Mouse (Mus musculus): ENCODE data around the gene Trip11. TPM values are rescaled to one million over a fixed set of nuclear protein-coding genes. Genes with fewer than 3 reads are reported as not detected.

Trip11 gene
- polyA plus RNA-seq, 1 experiment from 2014 or later: 21.8 TPM

- H3K36me3 ChIP-seq (ENCODE audit: control insufficient read depth, insufficient read depth, low read length): peaks cover 49% of the 10 kb centered on the region
- no peak for ATAC-seq (ENCODE audit: insufficient number of reproducible peaks, insufficient read depth, low FRiP score, low read depth)
These were observed 78.4 kb downstream of the Trip11 start for GRCm38 (mm10) chr12:101834715-101835114.

GRCm38 (mm10) chr12:101833776-101834175 is 79.3 kb downstream of the Trip11 start:
- no peaks in the 10 kb centered on the region for H3K27me3 ChIP-seq (ENCODE audit: control insufficient read depth, insufficient read depth, low read length)
- H3K27ac ChIP-seq (replicated peaks in 1 of 2; ENCODE audit: control insufficient read depth in 1 of 2, insufficient read depth in 1 of 2, low read depth in 2 of 2, low read length in 2 of 2): no peak overlapping the region
- H3K4me2 ChIP-seq (ENCODE audit: low read length): no peak overlapping the region
- ATAC-seq (ENCODE audit: insufficient number of reproducible peaks, insufficient read depth, low FRiP score, low read depth): no peak
- peaks cover 0 to 2% of the 10 kb centered on the region in 2 experiments; a peak in 2 of 4 replicates for H3K4me1 ChIP-seq (ENCODE audit: control insufficient read depth in 2 of 2, insufficient read depth in 2 of 2, low read length in 2 of 2)
- peaks cover 44% of the 10 kb centered on the region for H3K36me3 ChIP-seq (ENCODE audit: control insufficient read depth, insufficient read depth, low read length)
- no peaks in the 10 kb centered on the region for H3K9me3 ChIP-seq (ENCODE audit: control insufficient read depth, low read length)
- WGBS: 90% methylated on average over 8 of the region's 8 CpGs
- H3K4me3 ChIP-seq (ENCODE audit: control insufficient read depth in 1 of 2, insufficient read depth in 1 of 2, low read depth in 1 of 2, low read length in 2 of 2): no peak overlapping the region
- H3K9ac ChIP-seq (ENCODE audit: low read length): no peak overlapping the region

More at GRCm38 (mm10) chr12:101834715-101835114, 78.4 kb downstream of the Trip11 start:
- WGBS: 82% methylated on average over 4 of the region's 4 CpGs
- Histone ChIP-seq H3K4me3 (ENCODE audit: control insufficient read depth in 1 of 2, insufficient read depth in 1 of 2, low read depth in 1 of 2, low read length in 2 of 2) (no peak overlapping the region), H3K4me2 (ENCODE audit: low read length) (no peak overlapping the region), H3K9ac (ENCODE audit: low read length) (no peak overlapping the region), H3K27ac (replicated peaks in 1 of 2; ENCODE audit: control insufficient read depth in 1 of 2, insufficient read depth in 1 of 2, low read depth in 2 of 2, low read length in 2 of 2) (no peak overlapping the region), H3K4me1 (ENCODE audit: control insufficient read depth in 2 of 2, insufficient read depth in 2 of 2, low read length in 2 of 2) (peaks cover 0 to 2% of the 10 kb centered on the region in 2 experiments; a peak in 2 of 4 replicates), H3K27me3 (ENCODE audit: control insufficient read depth, insufficient read depth, low read length) (no peaks in the 10 kb centered on the region), H3K9me3 (ENCODE audit: control insufficient read depth, low read length) (no peaks in the 10 kb centered on the region)

- WGBS: 92% methylated on average over 6 of the region's 6 CpGs
- H3K9me3 ChIP-seq (ENCODE audit: control insufficient read depth, low read length): no peaks in the 10 kb centered on the region
- peaks cover 38% of the 10 kb centered on the region for H3K36me3 ChIP-seq (ENCODE audit: control insufficient read depth, insufficient read depth, low read length)
- H3K27me3 ChIP-seq (ENCODE audit: control insufficient read depth, insufficient read depth, low read length): no peaks in the 10 kb centered on the region
- no peak overlapping the region for H3K4me2 ChIP-seq (ENCODE audit: low read length)
- no peak overlapping the region for H3K27ac ChIP-seq (replicated peaks in 1 of 2; ENCODE audit: control insufficient read depth in 1 of 2, insufficient read depth in 1 of 2, low read depth in 2 of 2, low read length in 2 of 2)
- H3K4me1 ChIP-seq (ENCODE audit: control insufficient read depth in 2 of 2, insufficient read depth in 2 of 2, low read length in 2 of 2): peaks cover 0 to 2% of the 10 kb centered on the region in 2 experiments; a peak in 2 of 4 replicates
- no peak for ATAC-seq (ENCODE audit: insufficient number of reproducible peaks, insufficient read depth, low FRiP score, low read depth)
- H3K4me3 ChIP-seq (ENCODE audit: control insufficient read depth in 1 of 2, insufficient read depth in 1 of 2, low read depth in 1 of 2, low read length in 2 of 2): no peak overlapping the region
- H3K9ac ChIP-seq (ENCODE audit: low read length): no peak overlapping the region
These were observed 80.0 kb downstream of the Trip11 start for GRCm38 (mm10) chr12:101833115-101833506.

GRCm38 (mm10) chr12:101832179-101833114 is 80.6 kb downstream of the Trip11 start:
- Histone ChIP-seq H3K4me1 (ENCODE audit: control insufficient read depth in 2 of 2, insufficient read depth in 2 of 2, low read length in 2 of 2) (peaks cover 0 to 2% of the 10 kb centered on the region in 2 experiments; a peak in 2 of 4 replicates), H3K9me3 (ENCODE audit: control insufficient read depth, low read length) (no peaks in the 10 kb centered on the region), H3K27ac (replicated peaks in 1 of 2; ENCODE audit: control insufficient read depth in 1 of 2, insufficient read depth in 1 of 2, low read depth in 2 of 2, low read length in 2 of 2) (no peak overlapping the region), H3K27me3 (ENCODE audit: control insufficient read depth, insufficient read depth, low read length) (no peaks in the 10 kb centered on the region), H3K9ac (ENCODE audit: low read length) (no peak overlapping the region), H3K4me2 (ENCODE audit: low read length) (no peak overlapping the region), H3K36me3 (ENCODE audit: control insufficient read depth, insufficient read depth, low read length) (peaks cover 31% of the 10 kb centered on the region), H3K4me3 (ENCODE audit: control insufficient read depth in 1 of 2, insufficient read depth in 1 of 2, low read depth in 1 of 2, low read length in 2 of 2) (no peak overlapping the region)
- WGBS: 73% methylated on average over 7 of the region's 7 CpGs
- ATAC-seq (ENCODE audit: insufficient number of reproducible peaks, insufficient read depth, low FRiP score, low read depth): no peak

- peak; percentile 22; the same call in 1 of the 2 replicates for ATAC-seq (ENCODE audit: insufficient number of reproducible peaks, insufficient read depth, low FRiP score, low read depth)
- H3K27ac ChIP-seq (replicated peaks in 1 of 2; ENCODE audit: control insufficient read depth in 1 of 2, insufficient read depth in 1 of 2, low read depth in 2 of 2, low read length in 2 of 2): peak overlapping the region; percentile 5 to 21; a peak in 1 of 4 replicates
- no peak overlapping the region for H3K4me3 ChIP-seq (ENCODE audit: control insufficient read depth in 1 of 2, insufficient read depth in 1 of 2, low read depth in 1 of 2, low read length in 2 of 2)
- H3K36me3 ChIP-seq (ENCODE audit: control insufficient read depth, insufficient read depth, low read length): peaks cover 21% of the 10 kb centered on the region
- no peak overlapping the region for H3K9ac ChIP-seq (ENCODE audit: low read length)
- no peaks in the 10 kb centered on the region for H3K9me3 ChIP-seq (ENCODE audit: control insufficient read depth, low read length)
- peaks cover 0 to 2% of the 10 kb centered on the region in 2 experiments; a peak in 2 of 4 replicates for H3K4me1 ChIP-seq (ENCODE audit: control insufficient read depth in 2 of 2, insufficient read depth in 2 of 2, low read length in 2 of 2)
- 63% methylated on average over 4 of the region's 4 CpGs for WGBS
- no peaks in the 10 kb centered on the region for H3K27me3 ChIP-seq (ENCODE audit: control insufficient read depth, insufficient read depth, low read length)
- H3K4me2 ChIP-seq (ENCODE audit: low read length): no peak overlapping the region
These were observed 81.8 kb downstream of the Trip11 start for GRCm38 (mm10) chr12:101831221-101831620.

GRCm38 (mm10) chr12:101823161-101823560 is 89.9 kb downstream of the Trip11 start:
- no peak for ATAC-seq (ENCODE audit: insufficient number of reproducible peaks, insufficient read depth, low FRiP score, low read depth)
- no peak overlapping the region for H3K9ac ChIP-seq (ENCODE audit: low read length)
- H3K4me3 ChIP-seq (ENCODE audit: control insufficient read depth in 1 of 2, insufficient read depth in 1 of 2, low read depth in 1 of 2, low read length in 2 of 2): no peak overlapping the region
- no peak overlapping the region for H3K4me2 ChIP-seq (ENCODE audit: low read length)
- no peak overlapping the region for H3K27ac ChIP-seq (replicated peaks in 1 of 2; ENCODE audit: control insufficient read depth in 1 of 2, insufficient read depth in 1 of 2, low read depth in 2 of 2, low read length in 2 of 2)
- H3K9me3 ChIP-seq (ENCODE audit: control insufficient read depth, low read length): no peaks in the 10 kb centered on the region
- H3K27me3 ChIP-seq (ENCODE audit: control insufficient read depth, insufficient read depth, low read length): no peaks in the 10 kb centered on the region
- 85% methylated on average over 4 of the region's 4 CpGs for WGBS
- peaks cover 7 to 16% of the 10 kb centered on the region in 2 experiments; a peak in 2 of 4 replicates for H3K4me1 ChIP-seq (ENCODE audit: control insufficient read depth in 2 of 2, insufficient read depth in 2 of 2, low read length in 2 of 2)
- no peaks in the 10 kb centered on the region for H3K36me3 ChIP-seq (ENCODE audit: control insufficient read depth, insufficient read depth, low read length)

- no peak for ATAC-seq (ENCODE audit: insufficient number of reproducible peaks, insufficient read depth, low FRiP score, low read depth)
- WGBS: 8% methylated on average over 3 of the region's 3 CpGs
- Histone ChIP-seq H3K36me3 (ENCODE audit: control insufficient read depth, insufficient read depth, low read length) (no peaks in the 10 kb centered on the region), H3K9me3 (ENCODE audit: control insufficient read depth, low read length) (no peaks in the 10 kb centered on the region), H3K9ac (ENCODE audit: low read length) (no peak overlapping the region), H3K4me1 (ENCODE audit: control insufficient read depth in 2 of 2, insufficient read depth in 2 of 2, low read length in 2 of 2) (peaks cover 7 to 16% of the 10 kb centered on the region in 2 experiments; a peak in 2 of 4 replicates), H3K27ac (replicated peaks in 1 of 2; ENCODE audit: control insufficient read depth in 1 of 2, insufficient read depth in 1 of 2, low read depth in 2 of 2, low read length in 2 of 2) (no peak overlapping the region), H3K4me3 (ENCODE audit: control insufficient read depth in 1 of 2, insufficient read depth in 1 of 2, low read depth in 1 of 2, low read length in 2 of 2) (no peak overlapping the region), H3K27me3 (ENCODE audit: control insufficient read depth, insufficient read depth, low read length) (no peaks in the 10 kb centered on the region), H3K4me2 (ENCODE audit: low read length) (no peak overlapping the region)
These were observed 91.5 kb downstream of the Trip11 start for GRCm38 (mm10) chr12:101821596-101821995.

Measured in heart, embryonic 14.5 days (tissue).